Mouse (Mus musculus) WW6 (cell line): Measurements from ENCODE around the gene Tmcc3.
A peak's percentile ranks its signal among the peaks of the same experiment; 100 is the strongest.

Experiments
- DNase-seq: peaks from one replicate; pipeline ENCODE4 v3.0.0-alpha.2; 2013; ENCODE audit warnings: low read depth, low spot score

The Tmcc3 gene

DNA sequence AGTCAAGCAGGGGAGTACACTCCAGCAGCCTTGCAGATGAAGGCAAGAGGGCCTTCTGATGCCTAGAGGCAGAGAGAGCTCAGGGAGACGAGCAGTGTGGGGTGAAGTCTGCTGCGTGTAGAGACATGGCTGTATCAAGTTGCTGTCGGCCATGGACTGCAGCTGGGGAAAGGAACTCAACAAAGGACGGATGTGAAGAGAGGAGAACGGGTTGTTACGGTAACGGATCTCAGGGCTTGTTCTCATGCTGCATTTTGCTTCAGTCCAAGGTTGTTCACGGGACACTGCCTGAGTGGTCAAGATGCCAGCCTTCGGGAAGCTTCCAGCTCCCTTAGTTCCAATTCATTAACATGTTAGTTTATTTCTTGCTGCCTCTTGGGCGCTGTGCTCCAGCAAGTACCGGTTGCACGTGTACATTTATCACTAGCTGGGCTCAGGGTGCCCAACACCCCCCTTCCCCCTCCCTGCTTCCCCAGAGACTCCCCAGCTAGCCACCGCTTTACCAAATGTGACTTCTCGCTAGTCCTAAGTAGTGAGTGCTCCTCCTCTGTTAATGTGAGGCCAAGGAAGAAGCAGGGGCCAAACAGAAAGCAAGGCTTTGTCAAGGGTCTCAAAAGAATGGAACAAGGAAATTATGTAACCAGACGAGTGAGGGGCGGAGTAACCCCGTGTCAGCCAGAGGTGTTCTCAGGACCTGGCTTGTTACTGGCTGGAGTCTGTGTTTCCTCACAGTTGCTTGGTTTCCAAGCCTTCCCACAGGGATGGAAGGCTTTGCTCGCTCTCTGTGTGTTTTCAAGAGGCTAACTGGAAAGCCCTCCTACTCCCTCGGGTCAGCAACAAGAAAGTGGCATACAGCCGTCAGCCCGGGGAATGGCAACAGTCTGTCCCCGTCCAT lies 104.4 kb downstream of the Tmcc3 start:
- no peak for DNase-seq

DNA sequence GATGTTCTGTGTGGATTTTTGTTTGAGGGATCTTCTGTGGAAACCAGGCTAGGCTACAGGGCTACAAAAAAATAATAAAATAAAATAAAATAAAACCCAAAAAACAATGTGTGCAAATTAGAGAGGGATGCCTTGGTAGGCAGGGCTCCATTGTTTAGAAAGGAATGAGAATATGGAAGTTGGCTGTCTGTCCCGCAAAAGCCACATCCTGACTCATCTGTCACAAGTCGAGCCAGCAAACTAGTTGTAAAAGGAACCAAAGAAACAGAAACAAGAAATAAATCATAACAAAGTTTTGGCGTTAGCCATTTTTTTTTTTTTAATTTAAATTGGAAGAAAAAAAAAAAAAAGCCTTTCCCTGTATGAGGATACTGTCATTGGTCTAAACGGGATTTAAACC lies 105.9 kb downstream of the Tmcc3 start:
- no peak for DNase-seq

DNA sequence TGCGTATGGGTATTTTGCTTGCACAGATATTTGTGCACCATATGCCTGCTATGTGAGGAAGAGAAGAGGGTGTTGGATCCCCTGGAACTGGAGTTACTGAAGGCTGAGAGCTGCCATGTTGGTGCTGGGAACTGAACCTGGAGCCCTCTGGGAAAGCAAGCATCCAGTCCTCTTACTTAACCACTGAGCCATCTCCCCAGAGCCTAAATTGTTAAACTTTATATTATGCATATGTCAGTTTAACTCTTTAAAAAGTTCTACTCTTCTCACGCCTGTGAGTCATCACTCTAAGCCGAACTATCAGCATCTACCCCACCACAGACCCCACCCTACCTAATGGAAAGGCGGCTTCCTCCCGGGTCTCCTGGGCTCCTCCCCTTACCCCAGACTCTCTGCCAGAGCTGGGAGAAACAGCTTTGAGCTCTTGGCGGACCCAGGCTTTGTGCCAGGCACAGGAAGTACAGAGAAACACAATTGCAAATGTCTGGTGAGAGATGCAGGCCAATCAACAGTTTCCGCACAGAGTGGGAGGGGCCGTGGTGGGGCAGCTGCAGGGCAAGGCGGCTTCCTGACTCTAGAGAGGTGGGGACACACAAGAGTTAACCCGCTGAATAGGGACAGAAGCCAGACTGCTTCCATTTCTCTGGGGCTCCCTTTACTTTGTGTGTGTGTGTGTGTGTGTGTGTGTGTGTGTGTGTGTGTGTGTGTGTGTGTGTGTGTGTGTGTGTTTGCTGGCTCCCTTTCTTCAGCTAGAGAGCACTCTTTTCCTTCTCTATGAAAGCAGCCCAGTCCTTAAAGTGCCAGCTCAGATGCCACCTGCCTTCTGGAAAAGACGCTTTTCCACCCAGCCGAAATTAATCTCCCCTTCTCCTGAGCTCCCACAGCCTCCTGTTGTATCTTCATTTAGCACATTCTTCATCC lies 114.5 kb downstream of the Tmcc3 start:
- DNase-seq: peak; percentile 63

DNA sequence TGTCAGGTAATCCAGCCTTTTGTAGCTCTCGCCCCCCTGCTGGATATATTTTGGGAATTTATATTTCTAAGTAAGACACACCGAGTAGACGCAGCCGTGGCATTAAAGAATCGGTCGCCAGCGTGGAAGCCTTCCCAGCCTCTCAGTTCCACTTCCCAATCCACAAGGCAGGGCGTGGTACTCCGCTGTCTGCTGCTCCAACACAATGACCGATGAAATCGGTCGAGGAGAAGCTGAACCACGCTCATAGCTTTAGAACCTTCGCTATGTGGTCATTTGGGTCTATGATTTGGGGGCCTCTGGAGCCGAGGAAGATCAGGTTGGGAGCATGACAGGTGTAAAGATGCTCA lies 115.1 kb downstream of the Tmcc3 start:
- DNase-seq: no peak

DNA sequence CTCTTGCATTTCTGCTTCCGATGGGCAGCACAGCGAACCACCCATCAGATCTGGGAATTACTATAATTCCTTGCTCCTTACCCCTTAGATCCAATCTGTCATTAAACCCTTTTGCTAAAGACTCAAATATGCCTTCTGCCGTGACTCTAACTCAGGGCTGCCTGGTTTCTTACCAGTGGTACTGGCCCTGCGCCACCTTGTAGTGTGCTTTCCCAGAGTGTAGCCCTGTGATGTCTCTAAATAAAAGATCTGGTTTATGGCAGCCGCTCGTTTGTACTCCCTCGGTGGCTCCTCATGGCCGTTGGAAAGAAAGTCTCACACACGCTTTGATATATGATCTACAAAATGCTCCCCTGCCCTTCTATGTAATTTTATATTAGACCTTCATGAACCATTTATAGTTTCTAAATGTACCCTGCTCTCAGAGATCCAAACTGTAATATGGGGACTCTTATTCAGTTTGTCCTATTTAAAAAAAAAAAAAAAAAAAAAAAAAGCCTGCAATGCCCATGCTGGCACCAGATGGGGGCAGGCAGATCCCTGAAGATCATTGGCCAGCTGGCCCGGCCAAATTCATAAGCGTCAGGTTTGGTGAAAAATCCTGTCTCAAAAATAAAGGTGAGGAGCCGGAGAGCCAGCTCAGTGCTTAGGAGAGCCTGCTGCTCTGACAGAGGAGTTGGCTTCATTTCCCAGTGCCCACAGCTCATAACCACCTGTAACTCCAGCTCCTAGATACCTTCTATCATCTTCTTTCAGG lies 116.6 kb downstream of the Tmcc3 start:
- DNase-seq: no peak

DNA sequence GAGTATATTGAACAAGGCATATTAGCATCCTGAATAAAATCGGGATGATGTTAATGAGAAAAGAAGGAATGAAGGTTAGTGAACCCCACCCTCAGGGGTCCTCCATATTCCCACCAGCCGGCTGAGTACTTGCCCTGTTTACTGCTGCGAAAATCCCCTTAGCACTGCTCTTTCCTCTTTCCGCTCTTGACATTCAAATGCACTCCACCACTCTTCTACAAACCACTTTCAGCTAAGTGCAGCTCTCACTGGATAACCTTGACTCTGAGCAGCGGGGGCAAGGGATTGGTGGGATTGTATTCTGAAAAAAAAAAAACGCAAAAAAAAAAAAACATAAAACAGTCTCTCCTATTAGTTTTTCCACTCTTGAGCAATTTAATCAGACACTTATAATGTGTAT lies 118.8 kb downstream of the Tmcc3 start:
- no peak for DNase-seq

DNA sequence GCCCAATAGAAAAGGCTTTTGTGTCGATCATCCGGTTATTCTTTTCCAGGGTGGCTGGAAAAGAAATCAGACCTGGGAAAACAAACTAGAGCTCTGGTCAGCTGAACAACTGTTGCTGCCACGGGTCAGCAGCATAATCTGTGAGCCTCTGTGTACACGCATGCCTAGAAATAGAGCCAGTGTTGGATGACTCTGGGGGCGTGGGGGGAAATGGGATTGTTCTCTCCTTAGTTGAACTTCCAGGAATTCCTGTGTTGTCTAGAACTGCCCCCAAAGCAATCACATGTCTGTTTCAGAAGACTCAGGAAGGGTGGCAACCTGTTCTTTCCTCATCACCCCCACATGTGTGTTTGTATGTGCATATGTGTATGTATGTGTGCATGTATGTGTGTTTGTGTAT lies 121.2 kb downstream of the Tmcc3 start:
- no peak for DNase-seq

DNA sequence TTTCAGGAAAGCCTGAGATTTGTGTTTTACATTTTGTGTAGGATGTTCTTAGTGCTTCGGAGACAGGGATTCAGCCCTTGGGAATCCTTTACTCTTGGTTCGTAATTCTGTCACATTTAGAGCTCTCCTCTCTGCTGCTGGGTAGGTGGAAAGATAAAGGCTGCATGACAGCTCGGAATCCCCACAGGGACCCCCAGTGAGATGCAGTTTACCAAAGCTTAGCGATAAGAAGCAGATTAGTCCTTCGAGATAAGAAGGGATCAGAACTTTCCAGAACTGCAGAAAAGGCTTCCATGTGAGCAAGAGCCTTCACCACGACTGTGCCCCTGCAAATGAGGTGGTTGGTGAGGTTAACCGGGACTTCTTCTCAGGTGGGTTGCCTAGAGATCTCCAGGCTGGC lies 122.2 kb downstream of the Tmcc3 start:
- DNase-seq: no peak

DNA sequence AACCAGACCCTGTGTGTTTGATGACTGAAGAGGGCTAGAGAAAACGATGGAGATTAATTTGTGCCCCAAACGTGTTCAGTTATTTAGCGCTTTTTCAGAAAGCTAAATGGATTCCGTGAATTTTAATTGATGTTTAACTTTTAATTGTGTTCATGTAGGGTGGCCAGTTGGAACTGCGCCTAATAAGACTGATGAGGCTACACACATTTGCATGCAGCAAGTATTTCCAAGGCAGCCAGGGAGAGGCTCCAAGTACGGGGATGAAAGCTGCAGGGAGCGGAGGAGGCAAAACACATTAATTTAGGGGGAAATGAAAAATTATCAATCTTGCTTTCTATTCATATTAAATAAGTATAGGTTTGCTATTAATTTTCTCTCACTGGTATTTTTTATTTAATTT lies 131.0 kb downstream of the Tmcc3 start:
- DNase-seq: no peak

DNA sequence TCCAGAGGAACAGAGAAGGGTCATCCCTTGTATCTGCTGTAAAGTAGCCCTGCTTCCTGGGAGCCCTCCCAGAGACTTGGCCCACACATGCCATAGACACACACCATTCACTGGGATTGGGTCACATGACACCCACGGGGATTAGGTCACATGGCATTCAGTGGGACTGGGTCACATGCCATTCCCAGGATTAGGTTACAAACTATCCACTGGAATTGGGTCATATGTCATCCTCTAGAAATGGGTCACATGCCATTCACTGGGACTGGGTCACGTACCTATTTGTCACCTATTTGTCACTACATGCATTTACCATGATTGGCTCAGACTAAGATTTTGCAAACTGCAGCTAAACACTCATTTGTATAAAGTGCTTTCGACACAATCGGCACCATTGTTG lies 131.7 kb downstream of the Tmcc3 start:
- no peak for DNase-seq

DNA sequence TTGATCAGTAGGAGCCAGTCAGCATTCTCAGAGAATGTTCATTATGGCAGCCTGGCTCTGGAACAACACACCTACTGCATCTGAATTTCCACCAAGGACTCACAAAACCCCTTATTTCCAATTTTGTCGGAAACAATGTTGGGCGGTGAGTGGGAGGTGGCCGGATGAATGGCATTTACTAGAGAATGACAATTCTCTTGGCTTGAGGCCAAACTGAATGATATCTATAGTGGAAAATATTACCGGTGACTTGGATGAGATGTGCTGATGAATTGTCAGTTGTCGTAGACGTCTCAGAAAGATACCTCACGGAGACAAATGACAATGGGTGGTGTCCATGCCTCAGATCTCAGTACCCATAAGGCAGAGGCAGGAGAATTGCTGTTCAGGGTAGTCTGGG lies 133.4 kb downstream of the Tmcc3 start:
- no peak for DNase-seq

DNA sequence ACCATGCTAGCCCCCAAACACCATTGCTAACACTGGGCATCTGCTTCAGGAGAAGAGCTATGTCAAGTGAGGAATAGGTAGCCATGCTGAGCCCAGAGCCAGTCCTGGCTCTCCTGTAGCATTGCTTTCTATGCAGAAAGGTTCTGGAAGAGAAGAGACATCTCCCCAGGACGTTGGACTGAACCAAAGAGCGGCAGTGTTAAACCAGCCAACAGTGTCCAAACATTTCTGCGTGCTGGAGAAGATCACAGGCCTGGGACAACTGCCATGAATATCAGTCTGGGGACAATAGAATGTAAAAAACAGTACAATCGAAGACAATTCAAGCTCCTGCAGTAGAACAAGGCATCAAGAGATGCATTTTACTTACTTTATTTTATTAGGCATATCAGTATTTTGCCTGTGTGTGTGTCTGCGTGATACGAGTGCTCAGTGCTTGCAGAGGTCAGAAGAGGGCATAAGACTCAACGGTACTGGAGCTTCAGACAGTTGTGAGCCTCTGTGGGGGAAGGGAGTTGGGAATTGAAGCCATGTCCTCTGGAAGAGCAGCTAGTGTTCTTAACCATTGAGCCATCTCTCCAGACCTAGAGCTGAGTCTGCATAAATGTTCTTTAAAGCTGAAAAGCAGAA lies 134.7 kb downstream of the Tmcc3 start:
- no peak for DNase-seq

DNA sequence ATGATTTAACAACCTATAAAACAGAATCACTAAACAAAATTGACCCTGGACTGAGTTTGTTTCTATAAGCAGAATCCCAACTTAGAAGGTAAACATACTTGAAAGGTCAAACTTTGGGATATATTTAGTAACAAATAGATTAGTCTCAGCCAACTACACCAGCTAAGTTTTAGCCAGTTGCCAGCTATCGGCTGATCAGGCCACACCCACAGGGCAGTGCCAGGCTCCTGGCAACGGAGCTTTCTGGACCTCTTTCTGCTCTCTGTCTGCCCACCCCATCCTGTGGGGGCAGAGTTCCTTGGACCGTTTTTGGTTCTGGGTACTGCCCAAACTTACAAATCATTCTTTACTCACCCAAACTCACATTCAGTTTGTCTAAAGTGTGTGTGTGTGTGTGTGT lies 137.9 kb downstream of the Tmcc3 start:
- no peak for DNase-seq

DNA sequence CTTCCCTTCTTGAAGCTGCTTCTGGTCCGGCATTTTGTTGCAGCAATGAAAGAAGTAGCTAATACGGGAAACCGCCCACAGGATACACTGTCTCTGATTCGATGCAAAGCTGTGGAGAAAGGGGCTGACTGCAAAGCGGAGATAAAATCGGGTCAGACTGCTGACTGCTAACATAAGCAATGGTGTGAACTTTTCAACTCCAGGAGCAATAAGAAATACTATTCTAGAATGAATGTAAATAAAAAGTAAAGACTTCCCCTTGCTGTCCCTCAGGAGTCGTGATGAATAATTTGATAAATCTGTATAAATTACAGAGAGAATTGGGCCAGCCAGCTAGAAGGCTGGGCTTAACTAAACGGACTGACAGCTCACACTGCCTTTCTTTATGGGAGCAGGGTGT lies 139.0 kb downstream of the Tmcc3 start:
- DNase-seq: no peak

DNA sequence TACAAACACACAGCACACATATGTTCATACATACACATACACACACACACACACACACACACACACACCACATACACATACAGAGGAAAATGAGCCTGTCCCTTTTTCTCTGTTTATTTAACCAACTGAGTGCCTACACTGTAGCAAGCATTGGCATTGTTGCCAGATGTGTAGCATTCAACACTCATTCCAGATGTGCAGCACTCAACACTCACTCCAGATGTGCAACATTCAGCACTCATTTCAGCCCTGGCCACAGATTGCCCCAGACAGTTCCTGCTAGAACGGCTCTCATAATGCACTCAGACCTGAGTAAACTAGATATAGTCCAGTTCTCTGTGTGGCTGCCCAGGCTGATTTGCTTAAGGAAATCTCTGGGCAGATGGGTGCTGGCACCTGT lies 145.7 kb downstream of the Tmcc3 start:
- no peak for DNase-seq

DNA sequence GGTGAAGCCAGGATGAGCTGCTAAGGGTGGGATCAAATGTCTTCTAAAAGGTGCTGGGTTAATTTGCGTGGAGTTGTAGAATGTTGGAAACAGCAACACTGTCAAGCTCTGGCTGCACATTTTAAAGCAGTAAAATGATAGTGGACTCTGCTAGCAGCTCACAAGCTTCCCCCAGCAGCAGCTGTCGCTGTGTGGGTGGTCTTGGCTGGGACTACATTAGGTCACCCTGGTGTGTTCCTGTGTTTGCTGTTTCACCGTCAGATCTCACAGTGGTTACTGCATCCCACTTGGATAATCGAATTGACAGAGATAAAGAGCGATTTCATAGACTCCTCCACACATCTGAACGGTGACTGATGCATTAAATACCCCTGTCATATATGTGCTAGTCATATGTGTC lies 146.9 kb downstream of the Tmcc3 start:
- DNase-seq: no peak

DNA sequence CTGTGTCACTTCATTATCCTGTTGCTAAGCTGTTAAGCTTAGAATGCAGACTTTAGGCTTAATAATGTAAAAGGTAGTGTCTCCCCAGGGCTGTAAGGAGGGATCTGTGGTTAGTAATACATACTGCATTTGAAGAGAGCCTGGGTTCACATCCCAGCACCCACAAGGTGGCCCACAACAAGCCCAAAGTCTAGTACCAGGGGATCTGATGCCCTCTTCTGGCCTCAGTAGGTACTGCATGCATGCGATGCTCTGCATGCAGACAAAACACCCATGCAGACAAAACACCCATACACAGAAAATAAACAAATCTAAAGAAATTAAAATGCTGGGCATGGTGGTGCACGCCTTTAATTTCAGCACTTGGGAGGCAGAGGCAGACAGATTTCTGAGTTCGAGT lies 149.6 kb downstream of the Tmcc3 start:
- peak; percentile 40 for DNase-seq

DNA sequence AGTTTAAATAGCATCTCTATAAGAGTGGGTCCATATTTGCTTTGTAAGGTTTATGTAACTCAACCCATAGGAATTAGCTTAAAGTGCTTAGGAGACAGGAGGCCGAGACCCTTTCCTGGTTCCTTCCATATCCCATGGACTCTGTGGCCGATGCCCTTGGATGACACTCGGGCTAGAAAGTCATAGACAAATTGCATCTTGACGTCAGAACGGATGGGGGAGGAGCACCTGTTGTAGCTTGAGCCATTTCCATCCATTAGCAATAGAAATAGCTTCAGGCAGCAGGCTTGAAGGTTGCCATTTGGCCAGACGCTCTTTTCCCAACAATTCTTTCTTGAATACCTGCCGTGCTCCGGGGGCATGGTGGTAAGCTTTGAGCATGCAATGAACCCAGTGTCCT lies 150.1 kb downstream of the Tmcc3 start:
- DNase-seq: no peak

DNA sequence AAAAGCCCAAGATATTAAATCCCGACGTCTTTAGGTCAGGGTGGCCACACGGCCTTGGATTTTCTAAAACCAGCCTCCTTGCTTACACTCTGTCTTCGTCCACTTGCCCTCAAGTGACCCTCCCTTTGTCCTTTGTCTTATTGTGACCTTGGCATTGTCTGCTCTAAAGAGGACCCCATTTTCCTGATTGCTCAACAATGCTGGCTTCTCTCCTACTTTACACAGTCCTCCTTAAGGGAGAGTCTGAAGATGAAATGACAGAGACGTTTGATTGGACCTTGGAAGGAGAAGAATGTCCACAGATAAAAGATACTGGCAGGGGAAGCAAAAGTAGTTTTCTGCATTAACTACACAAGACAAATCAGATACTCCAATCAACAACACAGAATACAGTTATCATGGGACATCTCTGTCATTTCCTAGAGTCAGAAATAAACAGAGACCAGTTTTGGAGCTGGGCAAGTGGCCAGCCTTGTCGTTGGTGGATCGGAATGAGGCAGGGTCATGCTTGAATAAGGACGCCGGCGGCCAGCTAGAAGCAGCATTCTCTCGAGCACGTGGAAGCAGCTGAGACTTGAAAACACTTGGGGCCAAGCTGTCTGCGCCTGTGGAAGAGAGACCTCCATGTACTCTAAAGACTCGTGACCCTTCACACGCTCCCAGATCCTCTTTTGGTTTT lies 150.8 kb downstream of the Tmcc3 start:
- no peak for DNase-seq

DNA sequence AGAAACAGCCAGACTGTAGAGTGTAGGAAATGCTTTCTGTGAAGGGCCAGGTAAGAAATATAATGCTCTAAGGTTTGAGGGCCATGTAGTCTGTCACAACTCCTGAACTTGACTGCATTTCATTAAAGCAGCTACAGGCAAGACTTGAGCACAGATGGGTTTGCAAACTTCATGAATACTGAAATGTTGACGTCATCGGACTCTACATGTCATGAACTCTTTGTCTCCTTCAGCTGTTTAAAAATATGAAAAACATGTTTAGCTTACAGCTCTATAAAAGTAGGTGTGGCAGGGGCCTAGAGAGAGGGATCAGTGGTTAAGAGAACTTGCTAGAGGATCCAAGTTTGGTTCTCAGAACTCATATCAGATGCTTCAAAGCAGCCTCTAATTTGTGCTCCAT lies 151.7 kb downstream of the Tmcc3 start:
- DNase-seq: no peak

DNA sequence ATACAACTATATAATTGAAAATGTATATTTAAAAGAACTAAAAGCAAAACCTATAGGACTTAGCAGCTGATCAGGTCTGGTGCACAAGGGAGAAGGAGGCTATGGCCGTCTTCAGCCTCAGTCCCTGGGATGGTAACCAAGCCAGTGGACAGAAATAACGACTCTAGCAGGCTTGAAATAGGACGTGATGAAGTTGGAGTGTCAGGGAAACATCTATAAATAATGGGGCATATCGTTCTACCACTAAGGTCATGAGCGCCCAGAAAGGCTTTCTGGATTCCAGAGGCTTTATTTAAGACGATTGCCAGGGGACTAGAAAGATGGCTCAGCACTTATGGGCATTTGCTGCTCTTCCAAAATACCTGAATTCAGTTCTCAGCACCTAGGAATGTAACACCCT lies 153.9 kb downstream of the Tmcc3 start:
- DNase-seq: no peak
